Comparison of ENCODE assay signal across 21 mouse cellular contexts in the genomic region with DNA sequence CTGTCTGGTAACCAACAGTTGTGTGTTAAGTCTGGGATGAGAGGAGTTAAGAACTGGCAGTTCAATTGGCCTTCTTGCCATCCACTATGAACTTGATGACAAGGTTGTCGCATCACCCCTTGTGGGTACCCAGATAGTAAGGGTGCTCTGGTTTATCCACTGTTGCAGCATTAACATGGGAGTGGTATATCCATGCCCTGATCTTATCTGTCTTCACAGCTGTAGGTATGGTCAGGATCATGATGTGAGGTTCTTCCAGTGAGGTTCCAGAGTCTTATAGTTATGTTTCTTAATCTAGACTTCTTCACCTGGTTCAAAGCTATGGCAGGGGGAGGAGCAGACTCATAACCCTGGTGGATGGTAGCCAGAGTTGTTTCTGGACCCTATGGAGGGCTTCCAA.
"Had no signal": no experiment of that assay in that cellular context is flagged by ENCODE, and none has a peak within 500 bp of the region (broad histone marks: within the 10 kb centered on the region; RNA-seq: fewer than 3 reads in every experiment).

No protein-coding gene starts in this region.

- H3K4me1 ChIP-seq: limb, embryonic 10.5 days; limb, embryonic 13.5 days; midbrain, embryonic 12.5 days; midbrain, embryonic 15.5 days; neural tube, embryonic 12.5 days; neural tube, embryonic 15.5 days; stomach, embryonic 15.5 days had no signal

- H3K4me2 ChIP-seq: limb, embryonic 13.5 days; lung, embryonic 14.5 days; midbrain, embryonic 12.5 days; midbrain, embryonic 15.5 days; neural tube, embryonic 12.5 days; neural tube, embryonic 15.5 days; stomach, embryonic 15.5 days had no signal

- H3K4me3 ChIP-seq: layer of hippocampus, adult 2 months; limb, embryonic 10.5 days; limb, embryonic 13.5 days; megakaryocyte, embryonic 14.5 days; midbrain, embryonic 12.5 days; midbrain, embryonic 15.5 days; neural tube, embryonic 12.5 days; neural tube, embryonic 15.5 days; stomach, embryonic 15.5 days had no signal

- H3K9me3 ChIP-seq: limb, embryonic 10.5 days; limb, embryonic 13.5 days; megakaryocyte, embryonic 14.5 days; midbrain, embryonic 12.5 days; midbrain, embryonic 15.5 days; neural tube, embryonic 12.5 days; neural tube, embryonic 15.5 days; stomach, embryonic 15.5 days had no signal

- H3K27ac ChIP-seq: layer of hippocampus, adult 2 months; limb, embryonic 10.5 days; limb, embryonic 13.5 days; macrophage; midbrain, embryonic 12.5 days; midbrain, embryonic 15.5 days; neural tube, embryonic 12.5 days; neural tube, embryonic 15.5 days; stomach, embryonic 15.5 days had no signal

- H3K27me3 ChIP-seq: limb, embryonic 13.5 days; megakaryocyte, embryonic 14.5 days; midbrain, embryonic 12.5 days; midbrain, embryonic 15.5 days; neural tube, embryonic 12.5 days; neural tube, embryonic 15.5 days; stomach, embryonic 15.5 days had no signal

- ATAC-seq: intestine, embryonic 16.5 days; lung, postnatal 0 days; midbrain, embryonic 15.5 days had no signal

- DNase-seq: kidney, adult 18-20 months; kidney, adult 9 months; kidney, postnatal 25 days; layer of hippocampus, adult 9-11 months; lung, embryonic 14.5 days; right cerebral cortex, adult 18-20 months; right cerebral cortex, postnatal 14 days; right cerebral cortex, postnatal 4 days; thymus, postnatal 4 days had no signal

- H3K9ac ChIP-seq: limb, embryonic 13.5 days; lung, embryonic 14.5 days; midbrain, embryonic 12.5 days; midbrain, embryonic 15.5 days; neural tube, embryonic 12.5 days; neural tube, embryonic 15.5 days; stomach, embryonic 15.5 days had no signal

- H3K36me3 ChIP-seq: stomach, embryonic 15.5 days had no signal
